Mouse (Mus musculus) adrenal gland (tissue): ENCODE results near the gene Lst1.

Source experiments
- intact Hi-C: fragments of 180-260 bp; cut with DNase I; formaldehyde crosslinking; loops from one replicate; pipeline ENCODE4 v1.15.1; 2025

The Lst1 gene

DNA sequence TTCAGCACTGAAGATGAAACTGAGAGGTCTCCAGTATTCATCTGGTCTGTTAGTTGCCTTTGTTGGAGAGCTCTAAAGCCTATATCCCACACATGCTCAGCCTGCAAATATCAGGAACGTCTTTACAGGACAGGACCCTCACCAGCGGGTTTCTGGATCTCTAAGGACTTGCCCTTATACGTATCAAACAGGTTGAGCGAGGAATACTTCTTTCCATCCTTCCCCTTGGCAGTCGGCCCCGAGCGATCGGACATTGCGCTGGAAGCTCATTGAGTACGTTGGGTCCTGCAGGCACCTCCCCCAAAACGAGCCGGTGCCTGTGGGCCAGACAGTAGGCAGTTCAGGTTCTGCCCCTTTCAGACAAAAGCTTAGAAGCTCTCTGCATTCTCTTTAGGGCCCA lies 25.5 kb downstream of the Lst1 start:
- intact Hi-C loops, result no loop called here

GRCm38 (mm10) chr17:35162121-35162520 lies 26.1 kb downstream of the Lst1 start:
- intact Hi-C loops, result no loop called here

GRCm38 (mm10) chr17:35161421-35161820 lies 26.8 kb downstream of the Lst1 start:
- intact Hi-C loops, result no loop called here

- intact Hi-C loops, result no loop called here
Observed at GRCm38 (mm10) chr17:35159638-35160037, 28.6 kb downstream of the Lst1 start.

DNA sequence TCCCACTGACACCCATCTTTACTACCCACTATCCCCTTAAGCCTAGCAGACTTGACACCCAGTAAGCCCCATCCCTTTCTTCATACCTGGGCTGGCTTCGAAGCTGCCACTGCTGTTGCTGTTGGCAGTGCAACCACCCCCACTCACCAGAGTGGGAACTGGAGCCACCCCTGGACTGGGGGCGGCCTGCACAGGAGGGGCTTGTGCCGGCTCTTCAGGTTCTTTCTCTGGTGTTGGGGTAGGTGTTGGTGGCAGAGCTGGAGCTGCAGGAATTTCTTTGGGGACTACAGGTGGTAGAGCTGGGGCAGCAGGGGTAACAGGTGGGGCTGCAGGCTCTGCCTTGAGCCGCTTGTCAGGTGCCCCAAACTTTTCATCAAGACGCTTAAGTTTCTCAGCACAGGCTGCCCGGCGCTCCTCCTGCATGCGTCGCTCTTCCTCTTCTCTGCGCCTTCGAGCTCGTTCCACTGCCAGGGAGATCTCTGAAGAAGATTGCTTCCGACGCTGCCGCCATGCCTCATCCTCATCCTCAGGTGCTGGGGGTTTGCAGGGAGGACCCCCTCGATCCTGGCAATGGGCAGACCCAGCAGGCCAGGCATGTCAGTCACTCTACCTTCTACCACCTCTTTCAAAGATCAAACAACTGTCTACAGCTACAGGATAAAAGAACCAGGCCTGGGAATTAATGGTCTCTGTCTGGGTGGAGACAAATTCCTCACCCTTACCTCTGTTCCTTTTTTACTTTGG lies 29.2 kb downstream of the Lst1 start:
- intact Hi-C loops, result no loop called here

- intact Hi-C loops, result no loop called here
Observed at GRCm38 (mm10) chr17:35157661-35158175, 30.5 kb downstream of the Lst1 start.

- intact Hi-C loops, result no loop called here
Observed at GRCm38 (mm10) chr17:35157254-35157653, 31.0 kb downstream of the Lst1 start.

- intact Hi-C loops, result no loop called here
Observed at GRCm38 (mm10) chr17:35156461-35157200, 31.6 kb downstream of the Lst1 start.

DNA sequence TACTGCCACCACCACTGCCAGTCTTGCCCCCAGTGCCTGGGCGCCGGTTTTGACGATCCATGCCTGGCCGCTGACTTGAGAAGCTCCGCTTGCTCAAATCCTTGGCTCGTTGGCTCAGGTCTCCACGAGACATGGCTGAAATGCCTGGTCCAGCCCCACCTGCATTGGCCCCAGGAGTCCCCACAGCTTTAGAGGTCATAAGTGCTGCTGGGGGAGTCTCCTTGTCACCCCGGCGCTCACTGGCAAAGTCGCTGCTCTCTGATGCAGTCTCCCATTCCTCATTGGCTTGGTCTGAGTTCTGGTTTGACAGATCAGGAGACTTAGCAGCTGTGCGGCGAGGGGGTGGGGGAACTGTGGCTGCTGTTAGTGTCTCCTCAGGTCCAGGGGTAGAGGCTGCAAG lies 32.8 kb downstream of the Lst1 start:
- intact Hi-C loops, result no loop called here

DNA sequence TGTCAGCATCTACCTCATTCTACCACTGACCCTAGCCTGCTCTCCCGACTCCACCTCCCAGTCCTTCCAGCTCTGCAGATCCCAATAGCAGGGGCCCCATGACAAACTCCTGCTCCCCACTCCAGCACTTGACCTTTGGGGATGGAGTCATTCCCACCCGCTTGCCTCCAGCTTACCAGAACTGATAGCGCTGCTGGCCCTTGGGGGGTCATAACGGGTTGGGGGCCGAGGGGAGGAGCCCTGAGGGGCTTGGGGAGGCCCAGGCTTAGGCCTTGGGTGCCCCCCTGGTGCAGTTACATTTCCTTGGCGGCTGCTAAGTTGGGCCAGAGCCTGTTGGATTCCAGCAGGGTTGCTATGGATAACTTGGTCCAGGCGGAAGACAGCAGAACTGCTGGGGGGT lies 33.6 kb downstream of the Lst1 start:
- intact Hi-C loops, result no loop called here

- intact Hi-C loops, result no loop called here
Observed at GRCm38 (mm10) chr17:35153931-35154330, 34.3 kb downstream of the Lst1 start.

- intact Hi-C loops, result no loop called here
Observed at GRCm38 (mm10) chr17:35153077-35153476, 35.2 kb downstream of the Lst1 start.

GRCm38 (mm10) chr17:35152121-35152520 lies 36.1 kb downstream of the Lst1 start:
- intact Hi-C loops, result no loop called here

DNA sequence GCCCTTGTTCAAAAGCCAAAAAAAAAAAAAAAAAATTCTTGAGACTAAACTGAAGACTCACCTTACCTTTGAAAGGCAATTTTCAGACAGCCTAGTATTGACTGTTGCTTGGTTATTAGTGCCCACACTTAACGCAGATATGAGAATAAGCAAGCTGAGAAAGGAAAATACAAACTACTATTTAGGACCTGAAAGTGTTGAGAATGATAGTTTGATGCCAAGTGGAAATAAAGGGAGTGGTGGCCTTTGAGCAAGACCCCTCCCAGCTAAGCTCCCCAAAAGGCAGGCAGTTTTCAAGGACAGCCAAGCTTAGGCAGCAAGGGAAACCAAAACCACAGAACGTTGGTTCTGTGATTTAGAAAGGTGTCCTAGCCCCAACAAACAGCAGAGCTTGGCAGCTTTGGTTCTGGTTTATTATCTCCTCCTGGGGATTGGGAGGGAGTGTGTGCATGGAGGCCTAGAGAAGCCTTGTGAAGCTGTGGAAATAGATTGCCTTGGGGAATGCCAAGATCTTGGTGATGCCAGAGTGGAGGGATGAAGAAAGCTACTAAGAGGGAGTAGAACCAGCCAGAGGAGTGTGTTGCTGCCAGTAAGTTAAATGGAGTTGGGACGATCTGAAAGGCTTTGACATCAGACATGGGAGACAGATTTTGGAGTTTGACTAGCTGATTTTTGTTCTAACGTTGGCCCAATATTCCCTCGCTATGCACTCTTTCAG lies 40.2 kb downstream of the Lst1 start:
- intact Hi-C loops, result no loop called here

DNA sequence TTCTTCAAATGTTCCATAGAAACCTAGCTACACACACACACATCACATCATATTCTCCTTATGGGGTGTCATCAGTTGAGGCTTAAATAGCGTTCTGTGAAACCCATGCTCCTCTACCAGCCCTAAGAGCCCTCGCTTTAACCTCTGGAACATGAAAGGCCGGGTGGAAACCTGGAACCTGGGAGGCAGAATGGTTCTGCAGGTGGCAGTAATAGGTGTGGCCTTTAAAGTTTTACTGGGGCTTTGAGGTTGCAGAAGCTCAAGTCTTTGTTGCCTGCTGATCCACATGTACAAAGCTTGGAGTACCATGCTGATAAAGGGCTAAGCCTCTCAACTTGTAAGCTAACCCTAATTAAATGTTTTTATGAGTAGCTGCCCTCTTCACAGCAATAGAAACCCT lies 40.9 kb downstream of the Lst1 start:
- intact Hi-C loops, result no loop called here

DNA sequence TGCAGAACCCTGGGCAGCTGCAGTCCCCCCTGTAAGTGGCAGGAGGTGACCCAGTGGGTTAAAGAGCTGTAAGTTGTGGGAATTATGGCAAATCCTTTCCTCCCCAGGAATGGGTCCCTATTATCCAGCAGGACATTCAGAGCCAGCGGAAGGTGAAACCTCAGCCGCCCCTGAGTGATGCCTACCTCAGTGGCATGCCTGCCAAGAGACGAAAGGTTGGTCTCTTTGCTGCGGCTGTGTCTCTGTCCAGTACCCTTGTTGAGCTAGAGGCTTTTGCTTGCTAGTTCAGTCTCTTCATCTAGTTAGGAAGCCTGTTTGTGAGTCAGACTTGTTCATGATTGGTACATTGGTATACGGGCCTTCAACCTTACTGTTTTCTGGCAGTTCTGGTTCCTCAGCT lies 42.1 kb downstream of the Lst1 start:
- intact Hi-C loops, result no loop called here

DNA sequence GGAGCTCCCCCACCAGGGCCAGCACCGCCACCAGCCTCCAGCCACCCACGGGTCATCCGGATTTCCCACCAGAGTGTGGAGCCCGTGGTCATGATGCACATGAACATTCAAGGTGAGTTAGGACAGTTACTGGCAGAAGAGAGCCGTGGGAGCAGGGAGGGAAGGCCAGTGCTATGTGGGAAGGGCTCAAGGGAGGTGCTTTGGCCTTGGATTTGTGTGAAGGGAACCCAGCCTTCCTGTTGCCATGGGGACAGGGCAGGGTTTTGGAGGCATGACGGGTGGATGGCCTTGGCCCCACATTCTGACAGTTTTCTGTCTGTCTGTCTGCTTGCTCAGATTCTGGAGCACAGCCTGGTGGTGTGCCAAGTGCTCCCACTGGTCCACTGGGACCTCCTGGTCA lies 46.3 kb downstream of the Lst1 start:
- intact Hi-C loops, result no loop called here

- intact Hi-C loops, result no loop called here
Observed at GRCm38 (mm10) chr17:35140490-35140996, 47.7 kb downstream of the Lst1 start.

DNA sequence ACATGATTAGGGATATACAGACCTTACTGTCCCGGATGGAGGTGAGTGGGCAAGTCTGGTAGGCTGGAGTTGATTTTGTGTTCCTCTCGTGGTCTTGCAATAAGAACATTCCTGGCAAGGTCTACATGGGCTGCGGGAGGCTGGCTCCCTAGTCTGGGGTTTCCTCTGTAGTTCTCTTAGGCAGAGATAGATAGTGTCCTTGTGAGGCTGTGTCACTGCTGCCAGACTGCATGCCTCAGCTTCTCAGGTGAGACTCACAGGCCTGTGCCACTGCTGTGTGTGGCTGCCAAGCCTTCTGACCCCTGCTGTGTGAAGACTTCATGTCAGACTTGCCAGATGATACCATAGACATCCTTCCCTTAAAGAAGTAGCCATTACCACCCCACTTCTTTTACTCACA lies 49.0 kb downstream of the Lst1 start:
- intact Hi-C loops, result no loop called here

GRCm38 (mm10) chr17:35135591-35136320 lies 52.5 kb downstream of the Lst1 start:
- intact Hi-C loops, result no loop called here
